Mouse (Mus musculus): ENCODE data around the gene Thrb.
A peak's percentile ranks its signal among the peaks of the same experiment; 100 is the strongest.

The Thrb gene

DNA sequence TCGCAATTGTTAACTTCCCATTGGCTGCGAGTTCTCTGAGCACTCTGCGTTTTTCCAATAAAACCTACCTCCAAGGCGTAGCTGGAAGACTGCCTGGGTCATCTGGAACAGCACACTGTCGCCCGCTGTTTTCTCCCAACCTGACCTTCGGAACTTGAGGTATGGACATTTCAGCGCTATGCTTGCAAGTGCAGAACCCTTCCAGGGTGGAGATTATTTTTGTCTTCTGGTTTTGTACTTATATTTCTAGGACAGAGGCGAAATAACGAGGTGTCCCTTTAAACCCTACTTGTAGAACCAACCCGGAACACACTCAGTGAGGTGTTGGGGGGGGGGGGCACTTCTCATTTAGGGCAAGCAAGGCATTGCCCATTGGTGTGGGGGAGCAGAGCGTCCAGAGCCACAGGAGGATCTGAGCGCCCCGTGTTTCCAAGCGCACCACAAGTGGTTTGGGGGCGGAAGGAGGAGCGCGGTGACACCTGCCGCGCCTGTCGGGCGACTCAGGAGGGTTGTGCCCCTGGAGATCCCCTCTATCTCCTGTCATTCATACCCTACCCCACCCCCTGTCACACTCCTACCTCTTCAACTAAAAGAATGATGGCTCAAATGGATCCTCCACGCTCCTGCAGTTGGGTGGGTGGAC lies at the start of gene Thrb:
Gene Thrb, plus strand, starts transcription at position 576 of the 643 bp plus-strand sequence.
- DNase-seq, result peak; percentile 22

DNA sequence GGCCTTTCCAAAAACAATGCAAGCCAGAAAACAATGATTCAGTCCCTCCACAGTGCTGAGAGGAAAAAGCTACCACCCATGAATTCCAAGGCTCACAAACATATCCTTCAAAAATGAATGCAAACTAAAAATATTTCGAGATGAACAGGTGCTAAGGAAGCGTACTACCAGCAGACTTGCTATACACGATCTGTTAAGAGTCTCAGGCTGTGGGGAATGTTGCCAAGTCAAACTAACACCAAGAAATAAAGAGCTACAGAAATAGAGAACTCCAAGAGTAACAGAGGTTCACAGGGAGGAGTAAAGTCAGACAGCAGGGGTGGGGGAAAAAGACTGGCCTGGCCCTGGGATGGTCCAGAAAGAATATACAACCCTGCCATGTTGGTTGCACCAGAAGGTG lies 38.4 kb upstream of the Thrb start:
- DNase-seq, result no peak

DNA sequence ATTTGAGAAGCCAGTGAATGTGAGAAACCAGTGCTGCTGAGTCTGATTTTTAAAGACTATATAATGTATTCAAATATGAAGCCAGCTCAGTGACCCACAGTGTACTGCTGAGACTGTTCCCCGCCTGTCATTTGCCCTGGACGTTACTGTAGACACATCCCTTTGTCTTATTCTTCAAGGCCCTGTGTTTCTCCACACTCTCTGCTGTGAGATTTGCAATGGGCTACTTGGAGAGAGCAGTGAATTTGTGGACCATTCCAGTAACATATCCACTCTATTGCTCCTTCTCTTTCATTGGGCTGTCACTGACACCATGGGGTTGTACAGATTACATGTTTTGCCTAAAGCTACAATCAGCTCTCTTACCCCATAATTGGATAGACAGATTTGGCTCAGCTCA lies 36.1 kb upstream of the Thrb start:
- DNase-seq, result no peak

DNA sequence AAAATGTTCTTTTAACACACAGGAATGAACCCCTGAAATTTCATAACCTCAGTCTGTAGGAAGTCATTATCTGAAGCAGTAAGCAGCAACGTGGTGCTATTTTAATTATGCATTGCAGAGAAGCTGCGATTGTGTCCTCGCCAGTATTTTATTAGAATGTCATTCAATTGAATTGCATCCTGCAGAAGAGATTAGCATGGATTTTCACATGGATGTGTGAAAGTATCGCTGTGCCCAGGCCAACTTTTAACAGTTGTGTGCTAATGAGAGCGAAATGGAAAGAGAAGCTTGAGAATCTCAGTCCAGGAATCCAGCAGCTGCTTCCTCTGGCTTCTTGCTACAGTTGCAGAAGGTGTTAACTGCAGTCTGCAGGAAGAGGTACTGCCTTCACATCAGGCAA lies 30.8 kb upstream of the Thrb start:
- no peak for DNase-seq

DNA sequence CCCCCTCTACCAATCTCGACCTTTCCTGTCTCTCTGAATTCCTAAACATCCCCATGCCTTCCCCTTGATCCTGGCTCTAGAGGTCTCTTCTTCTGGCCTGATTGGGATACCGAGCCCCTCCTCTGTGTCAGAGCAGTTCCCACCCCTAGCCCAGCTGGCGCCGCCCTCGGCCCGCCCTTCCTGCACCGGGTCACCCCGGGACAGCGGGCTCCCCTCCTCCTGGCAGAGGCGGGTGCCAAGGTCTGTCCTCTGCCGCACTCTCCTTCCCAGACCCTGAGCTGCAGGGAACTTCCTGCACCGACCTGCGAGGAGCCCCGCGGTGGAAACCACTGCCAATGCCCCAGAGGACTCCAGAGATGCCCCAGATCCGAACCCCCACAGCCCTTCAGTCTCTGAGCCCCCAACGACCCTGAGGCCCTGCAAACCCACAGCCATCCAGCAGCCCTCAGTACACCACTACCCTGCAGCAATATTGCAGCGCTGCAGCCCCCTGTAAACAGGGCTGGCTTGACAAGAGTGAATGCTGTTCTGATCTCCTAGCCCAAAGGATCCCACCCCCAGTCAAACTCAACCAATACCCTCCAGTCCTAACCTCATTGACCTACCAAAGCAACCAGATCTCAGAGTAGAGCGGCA lies 27.1 kb upstream of the Thrb start:
- DNase-seq, result peak; percentile 21

DNA sequence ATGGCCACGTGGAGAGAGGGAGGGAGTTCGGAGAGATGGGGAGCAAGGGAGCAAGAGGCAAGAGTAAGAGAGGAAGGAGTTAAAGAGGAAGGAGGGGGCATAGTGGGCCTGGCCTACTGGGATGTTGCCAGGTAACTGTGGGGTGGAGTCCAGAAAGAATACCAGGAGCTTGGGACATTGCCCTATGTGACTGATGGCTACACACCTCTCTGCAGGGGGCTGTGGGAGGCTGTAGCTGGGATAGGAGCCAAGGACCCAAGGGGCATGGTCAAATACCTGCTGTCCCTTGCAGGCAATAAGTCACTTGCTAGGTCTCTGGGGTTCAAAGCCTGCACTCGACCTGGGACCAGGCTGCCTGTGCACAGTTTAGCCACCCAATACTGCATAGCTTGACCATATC lies 23.1 kb upstream of the Thrb start:
- DNase-seq, result no peak

DNA sequence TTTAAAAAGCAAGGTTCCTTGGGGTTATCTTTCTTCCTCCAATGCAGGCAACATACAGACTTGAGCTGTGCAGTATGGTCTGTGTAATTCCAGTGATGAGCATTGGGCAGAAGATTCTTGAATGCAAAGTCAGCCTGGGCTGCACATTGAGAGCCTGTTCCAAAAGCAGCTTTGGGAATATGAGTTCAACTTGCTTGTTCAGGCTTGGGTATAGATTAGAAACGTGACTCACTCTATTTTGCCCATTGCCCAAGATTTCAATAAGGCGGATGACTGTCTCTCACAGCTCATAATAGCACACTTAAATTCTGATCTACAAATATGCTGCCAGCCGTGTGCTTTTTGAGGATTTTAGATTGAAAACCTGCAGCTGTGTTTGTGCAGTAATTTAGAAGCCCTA lies 18.3 kb upstream of the Thrb start:
- DNase-seq, result no peak

DNA sequence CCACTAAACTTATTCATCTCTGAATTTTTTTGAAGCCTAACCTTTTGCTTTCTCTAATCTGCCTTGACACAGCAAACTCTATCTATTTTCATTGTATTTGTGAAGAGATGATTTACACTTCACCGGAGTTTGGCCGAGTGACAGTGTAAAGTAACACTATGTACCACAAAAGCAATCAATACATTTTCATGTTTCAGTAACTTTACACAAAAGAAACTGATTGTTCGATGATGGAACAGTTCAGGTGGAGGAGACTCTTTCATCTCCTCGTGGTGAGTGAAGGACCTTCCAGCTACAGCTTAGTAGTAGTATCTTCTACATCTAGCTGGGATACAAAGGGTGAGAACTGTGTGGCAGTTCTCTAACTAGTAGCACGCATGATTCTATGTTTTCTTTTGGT lies 5.0 kb upstream of the Thrb start:
- no peak for DNase-seq

DNA sequence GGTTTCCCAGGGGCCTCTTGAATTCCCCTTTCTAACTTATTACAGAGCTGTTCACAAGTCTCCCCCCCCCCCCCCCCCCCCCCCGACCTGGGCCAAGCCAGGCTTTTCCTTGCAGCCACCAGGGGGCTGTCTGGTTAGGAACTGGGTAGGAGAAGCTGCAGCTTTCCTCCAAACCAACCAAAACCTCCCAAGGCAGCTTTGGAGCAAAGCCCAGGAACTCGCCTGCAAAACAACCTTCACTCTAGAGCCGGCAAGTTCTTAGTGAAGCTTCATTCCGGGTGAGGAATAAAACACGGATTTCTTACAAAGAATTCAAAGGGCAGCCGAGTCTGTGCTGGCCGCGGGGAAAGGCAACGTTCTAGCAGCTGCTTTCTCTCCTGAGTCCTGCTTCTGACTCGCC lies 1.0 kb upstream of the Thrb start:
- DNase-seq, result peak; percentile 73

DNA sequence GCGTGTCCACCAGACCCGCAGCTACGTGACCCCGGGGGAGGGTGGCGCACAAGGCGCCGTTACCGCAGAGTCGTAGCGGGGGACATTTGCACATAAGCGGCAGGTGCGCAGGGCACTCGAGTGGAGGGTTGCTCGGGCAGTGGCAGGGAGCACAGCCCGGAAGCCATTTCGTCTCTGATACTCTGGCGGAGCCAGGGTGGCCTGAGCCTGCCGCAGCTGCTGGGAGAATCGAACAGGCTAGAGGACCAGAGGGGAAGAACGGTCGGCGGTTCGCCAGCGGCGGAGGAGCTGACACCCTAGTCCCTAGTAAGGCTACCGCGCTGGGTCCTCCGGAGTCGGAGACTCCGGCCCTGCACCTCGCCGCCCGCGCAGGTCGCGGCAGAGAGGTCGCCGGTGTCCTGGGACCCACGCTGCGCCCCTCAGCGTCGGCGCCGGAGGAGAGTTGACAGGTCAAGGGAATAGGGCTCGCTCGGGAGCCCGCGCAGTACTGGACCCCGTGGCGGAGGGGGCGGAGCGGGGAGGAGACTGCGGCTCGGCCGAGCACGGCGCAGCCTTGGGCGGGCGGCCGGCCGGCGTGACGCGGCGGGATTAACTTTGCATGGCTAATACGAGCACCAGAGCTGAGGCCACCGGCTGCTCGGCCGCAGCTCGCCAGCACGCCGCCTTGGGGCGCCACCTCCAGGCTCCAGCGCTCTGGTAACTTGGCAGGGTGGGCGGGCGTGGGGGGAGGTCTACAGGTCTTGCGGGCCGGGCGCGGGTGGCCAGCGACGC lies 453 bp downstream of the Thrb start:
- DNase-seq, result peak; percentile 64

DNA sequence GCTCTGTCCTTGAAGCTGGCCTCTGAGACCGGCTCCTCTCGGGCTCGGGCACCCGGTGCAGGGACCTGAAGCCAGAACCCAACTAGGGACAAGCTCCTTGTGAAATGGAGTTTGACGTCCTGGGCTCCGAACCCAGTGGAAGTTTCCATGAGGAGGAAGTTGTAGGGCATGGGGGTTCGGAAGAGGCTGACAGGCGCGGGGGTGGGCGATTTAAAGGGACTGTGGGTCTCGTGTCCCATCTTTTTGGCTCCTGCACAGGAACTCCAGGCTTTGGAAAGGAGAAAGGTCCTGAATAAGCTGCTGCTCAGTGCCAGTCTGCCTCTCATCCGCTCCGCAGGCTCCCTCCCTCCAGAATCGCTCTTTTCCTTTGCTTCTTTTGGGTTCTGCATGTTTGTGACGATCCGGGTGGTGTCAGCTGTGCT lies 1.1 kb downstream of the Thrb start:
- DNase-seq, result no peak

DNA sequence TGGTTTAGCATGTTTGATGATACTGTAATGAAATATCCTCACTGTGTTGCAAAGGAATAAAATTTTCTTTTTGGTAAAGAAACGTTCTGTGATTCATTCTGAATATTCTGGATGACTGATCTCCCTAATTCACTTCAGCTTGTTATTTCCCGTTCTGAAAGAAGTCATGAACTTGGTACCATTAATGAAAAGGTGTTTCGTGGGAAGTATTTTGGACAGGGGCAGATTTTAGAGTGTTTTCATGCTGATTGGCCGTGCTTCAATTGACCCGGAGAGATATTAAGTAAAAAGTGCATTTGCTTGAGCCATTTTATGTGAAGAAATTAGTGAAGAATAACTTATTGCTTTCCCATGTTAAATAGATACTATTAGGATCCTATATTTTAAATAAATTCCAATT lies 2.0 kb downstream of the Thrb start:
- DNase-seq, result no peak

DNA sequence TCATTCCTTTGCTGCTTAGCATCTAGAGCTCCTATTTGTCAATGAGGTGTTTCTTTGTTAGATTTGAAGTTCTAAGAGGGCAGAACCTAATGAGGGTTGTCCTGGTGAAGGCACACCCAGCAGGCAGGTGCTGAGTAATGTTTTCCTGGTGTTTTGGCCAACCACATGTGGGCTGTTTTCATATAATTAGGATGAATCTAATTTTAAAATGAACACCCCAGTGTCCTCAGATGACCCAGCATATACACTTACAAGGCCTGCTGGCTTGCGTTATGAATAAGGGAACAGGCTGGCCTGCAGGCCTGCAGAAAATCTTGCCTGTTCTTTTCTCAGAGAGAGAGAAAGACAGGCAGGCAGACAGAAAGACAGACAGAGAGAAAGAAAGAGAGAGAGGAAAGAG lies 14.3 kb downstream of the Thrb start:
- no peak for DNase-seq

DNA sequence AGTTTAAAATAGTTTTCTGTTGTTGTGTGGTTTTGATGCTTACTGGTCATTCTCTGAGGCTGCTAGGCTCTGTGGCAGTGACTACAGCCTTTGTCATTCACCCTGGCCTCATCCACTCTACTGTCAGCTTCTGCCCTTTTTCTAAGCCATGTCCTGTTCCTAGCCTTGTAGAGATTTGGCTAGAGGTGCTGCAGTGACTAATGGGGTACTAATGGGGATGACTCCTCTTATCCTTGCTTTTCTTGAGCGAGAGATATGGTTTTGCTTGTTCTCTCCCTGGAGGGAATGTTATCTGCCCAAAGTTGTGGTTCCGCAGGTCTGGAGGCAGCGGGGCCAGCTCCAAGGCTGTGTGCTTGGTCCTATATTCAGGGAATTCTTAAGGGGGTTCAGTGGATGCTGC lies 15.2 kb downstream of the Thrb start:
- no peak for DNase-seq

DNA sequence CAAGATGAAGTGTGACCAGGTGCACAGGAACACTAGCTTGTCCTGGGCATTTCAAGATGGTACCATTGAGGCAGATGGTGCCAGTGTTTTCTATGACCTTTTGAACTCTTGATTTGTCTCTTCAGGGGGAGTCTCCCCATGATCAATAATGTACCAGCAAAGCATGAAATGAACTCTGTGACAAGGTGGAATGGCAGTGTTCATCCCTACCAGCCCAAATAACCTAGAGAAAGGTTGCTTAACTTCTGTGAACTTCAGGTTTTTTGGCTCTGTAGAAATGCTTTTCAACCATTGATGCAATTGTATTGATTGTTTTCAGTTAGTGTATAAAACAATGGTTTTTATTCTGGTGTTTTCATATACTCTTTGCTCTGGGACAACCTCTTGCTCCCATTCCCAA lies 21.4 kb downstream of the Thrb start:
- DNase-seq, result no peak

DNA sequence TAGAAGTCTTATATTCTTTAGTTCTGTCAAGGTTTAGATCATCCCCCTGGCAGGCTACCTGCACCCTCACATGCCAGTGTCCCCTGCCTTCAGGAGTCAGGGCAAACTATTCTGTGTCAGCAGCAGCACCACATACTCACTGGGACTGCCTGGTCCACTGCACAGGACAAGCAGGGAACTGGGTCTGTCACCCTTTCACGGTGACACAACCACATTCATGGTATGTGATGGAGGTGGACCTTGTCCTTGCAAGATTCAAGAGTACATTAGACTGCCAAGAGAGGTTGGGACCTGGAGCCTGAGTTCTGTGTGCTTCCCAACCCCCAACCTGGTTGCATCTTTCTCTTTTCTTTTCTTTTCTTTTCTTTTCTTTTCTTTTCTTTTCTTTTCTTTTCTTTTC lies 24.8 kb downstream of the Thrb start:
- DNase-seq, result no peak

DNA sequence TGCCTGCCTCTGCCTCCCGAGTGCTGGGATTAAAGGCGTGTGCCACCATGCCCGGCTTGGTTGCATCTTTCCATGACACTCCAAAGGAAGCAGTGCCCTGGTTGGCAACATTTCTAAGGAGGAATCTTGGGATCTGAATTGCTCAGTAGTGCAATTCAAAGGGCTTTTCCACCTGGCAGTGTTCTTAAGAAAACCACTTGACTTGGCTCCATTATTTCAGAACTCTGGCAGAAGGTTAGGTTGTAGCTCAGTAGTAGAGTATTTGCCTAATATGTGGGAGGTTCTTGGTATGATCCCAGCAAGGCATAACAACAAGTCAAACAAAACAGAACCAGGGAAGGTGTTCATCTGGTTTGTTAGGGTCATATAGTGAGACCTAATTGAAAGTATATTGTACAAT lies 25.4 kb downstream of the Thrb start:
- no peak for DNase-seq

DNA sequence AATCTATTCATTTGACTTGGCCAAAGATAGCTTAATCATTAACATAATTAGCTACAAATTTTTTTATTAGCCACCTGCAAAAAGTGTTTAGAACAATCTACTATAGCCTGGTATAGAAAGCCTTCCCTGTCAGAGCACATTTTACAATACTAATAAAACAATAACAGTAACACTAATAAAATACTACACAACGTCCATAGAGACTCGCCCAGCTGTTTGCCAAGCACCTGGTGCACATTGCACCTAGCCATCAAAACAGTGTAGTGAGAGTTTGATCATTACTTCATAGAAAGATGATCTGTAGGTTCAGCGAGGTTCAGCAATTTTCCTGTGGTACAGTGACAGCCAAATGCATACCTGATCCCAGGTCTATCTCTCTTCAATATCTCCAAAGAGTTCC lies 26.9 kb downstream of the Thrb start:
- no peak for DNase-seq

DNA sequence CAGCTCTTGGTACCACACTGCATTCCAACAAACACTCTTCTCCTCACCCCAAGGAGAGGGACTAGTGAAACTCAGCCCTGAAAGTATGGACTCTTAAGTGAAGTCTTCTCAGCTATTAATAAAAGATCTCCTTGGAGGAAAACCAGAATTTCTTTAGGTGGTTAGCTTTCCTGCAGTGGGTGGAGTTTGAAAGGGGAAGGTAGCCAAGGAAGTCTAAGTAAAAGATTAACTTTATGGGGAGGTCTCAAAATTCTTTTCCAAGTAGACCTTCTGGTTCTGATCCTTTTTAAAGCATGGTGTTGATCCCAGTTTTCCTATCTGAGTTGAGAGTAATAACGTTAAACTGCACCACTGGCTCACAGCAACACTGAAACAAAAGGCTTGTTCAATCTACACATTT lies 31.2 kb downstream of the Thrb start:
- DNase-seq, result no peak

DNA sequence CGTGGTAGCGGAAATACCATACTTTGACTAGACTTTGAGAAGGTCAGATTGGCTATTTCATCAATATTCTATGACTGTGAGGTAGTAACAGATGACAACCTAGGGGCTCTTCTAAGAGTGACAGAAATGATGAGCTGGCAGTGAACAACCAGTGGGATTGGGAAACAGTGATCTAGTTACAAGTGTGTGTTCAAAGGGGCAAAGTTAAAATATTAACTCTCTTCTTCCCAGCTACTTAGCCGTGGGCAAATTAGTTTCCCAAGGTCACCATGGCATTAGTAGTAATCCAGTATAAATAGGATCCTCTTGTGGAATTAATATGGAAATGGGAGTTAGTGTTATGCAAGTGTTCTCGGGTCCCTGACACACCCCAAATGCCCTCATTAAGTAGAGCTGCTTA lies 35.5 kb downstream of the Thrb start:
- no peak for DNase-seq

DNA sequence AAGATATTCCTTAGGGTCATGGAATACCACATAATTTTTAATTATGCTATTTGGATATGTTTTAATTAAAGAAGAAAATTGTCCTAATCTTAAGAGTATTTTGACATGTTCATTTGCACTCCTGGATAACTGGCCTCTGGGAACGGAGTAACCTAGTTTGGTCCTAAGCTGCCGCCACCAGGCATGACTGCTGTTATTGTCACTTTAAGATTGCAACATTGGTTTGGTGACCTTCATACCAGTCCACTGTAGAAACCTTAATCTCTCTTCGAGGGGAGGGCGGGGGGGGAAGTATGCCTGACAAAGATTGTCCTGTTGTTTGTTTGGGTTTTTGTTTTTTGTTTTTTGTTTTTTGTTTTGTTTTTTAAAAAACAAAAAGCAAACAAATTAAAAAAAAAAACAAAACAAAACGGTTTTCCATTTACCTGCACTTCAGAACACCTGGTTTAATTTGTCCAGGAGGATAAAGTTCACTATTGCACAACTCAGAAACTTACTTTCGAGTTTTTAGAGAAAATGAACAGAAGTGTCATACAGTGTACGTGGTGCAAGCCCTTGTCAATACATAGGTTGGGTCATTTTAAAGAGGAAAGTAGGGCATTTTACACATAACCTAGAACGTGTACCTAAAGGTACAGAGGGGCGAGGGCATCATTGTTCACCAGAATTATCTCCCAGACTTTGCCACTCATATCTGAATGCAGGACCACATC lies 38.0 kb downstream of the Thrb start:
- no peak for DNase-seq

DNA sequence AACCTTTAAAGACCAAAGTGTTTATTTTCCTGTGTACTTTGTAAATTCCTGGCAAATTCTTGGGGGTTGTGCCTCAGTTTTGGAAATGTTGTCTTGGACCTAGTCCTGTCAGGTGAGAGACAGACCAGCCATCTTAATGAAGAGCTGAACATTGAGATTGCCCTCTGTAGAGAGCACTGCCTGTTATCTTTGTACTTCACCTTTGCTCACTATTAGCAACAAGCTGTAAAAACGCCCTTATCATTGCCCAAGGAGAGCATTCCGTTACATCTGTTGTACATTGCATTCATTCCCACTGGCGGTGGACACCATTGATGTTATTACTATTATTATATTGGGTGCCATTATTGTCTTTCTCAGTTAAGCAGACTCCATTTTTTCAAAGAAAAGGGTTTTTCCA lies 40.2 kb downstream of the Thrb start:
- no peak for DNase-seq

DNA sequence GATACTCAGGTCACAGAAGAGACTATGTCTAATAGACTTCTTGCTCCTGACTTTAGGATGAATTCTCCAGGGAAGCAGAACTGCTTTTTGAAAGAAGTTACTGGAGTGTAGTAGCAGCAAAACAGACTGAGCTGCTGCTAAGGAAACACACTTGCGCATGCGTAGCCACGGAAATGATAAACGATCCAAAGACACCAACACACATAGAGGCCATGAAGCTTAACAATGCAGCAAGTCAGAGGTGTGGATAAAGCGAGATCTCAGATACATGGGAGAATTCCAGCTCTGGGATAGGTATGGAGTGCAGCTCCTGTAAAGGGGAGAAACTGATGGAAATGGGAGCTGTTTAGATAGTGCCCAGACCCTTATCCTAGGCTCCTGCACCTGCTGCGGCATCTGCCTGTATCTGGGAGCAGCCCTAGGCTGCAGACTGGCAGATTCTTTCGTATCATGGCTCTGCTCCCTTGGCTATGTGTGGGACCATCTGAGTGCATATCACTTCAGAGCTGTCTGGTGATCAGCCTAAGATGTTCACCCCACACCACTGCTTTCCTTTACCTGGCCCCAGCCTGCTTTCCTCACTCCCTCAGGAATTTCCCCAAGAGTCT lies 53.3 kb downstream of the Thrb start:
- no peak for DNase-seq

Data from cerebellum, adult 11 months (tissue).